Mouse (Mus musculus) bone marrow macrophage, adult 2 months (primary cell): ENCODE results near the gene Tmem35b.

Source experiments
- CTCF ChIP-seq: IDR thresholded peaks from 2 replicates; pipeline ENCODE4 v1.5.1; 2012; ENCODE audit warnings: low read depth, mild to moderate bottlenecking, low read length, moderate library complexity
- POLR2A ChIP-seq: IDR thresholded peaks from 2 replicates; pipeline ENCODE4 v1.6.1; 2012; ENCODE audit warnings: mild to moderate bottlenecking, low read depth, low read length, borderline replicate concordance

DNA sequence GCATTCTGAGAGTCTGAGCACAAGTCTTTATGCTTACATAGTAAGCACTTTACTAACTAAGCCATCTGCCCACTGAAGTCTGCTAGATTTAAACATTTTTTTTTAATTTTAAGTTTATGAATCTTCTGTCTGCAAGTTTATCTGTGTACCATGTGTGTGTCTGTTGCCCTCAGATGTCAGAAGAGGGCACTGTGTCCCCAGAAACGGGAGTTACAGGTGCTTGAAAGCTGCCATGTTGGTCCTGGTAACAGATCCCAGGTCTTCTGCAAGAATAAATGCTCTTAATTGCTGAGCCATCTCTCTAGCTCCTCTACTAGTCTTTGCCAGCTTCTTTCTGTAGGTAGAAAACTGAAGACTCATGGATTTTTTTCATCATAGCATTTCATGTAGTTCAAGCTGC, 48.6 kb upstream of the Tmem35b start:
- TF ChIP-seq CTCF (no peak), POLR2A (no peak)
